In genomic region chr14:103345858-103346728, GRCm38 (mm10) we compare ENCODE assay signal across 8 mouse cellular contexts. TPM values are rescaled to one million over a fixed set of nuclear protein-coding genes. Genes with fewer than 3 reads are reported as not detected.
DNase-seq lines count a peak whose midpoint lies in the region; ATAC-seq and TF ChIP-seq lines count a peak whose summit lies in the region.

No protein-coding gene starts in this region.

- H3K36me3 ChIP-seq in kidney, postnatal 0 days (ENCODE audit: insufficient read depth, low read length) = no peaks in the 10 kb centered on the region
- no peaks in the 10 kb centered on the region for H3K36me3 ChIP-seq in liver, embryonic 13.5 days

- CTCF ChIA-PET in Patski (lab: Charles Lee) = no interaction called here

- H3K4me2 ChIP-seq in kidney, postnatal 0 days (ENCODE audit: low read length) = peak overlapping the region; percentile 89
- H3K4me2 ChIP-seq in liver, embryonic 13.5 days = peak overlapping the region; percentile 83

- in situ Hi-C loops in Patski (cut with MboI; ENCODE audit: low pct_unique_long_range_greater_than_20kb) = no loop called here

- peak overlapping the region; percentile 80; the same call in 1 of the 2 replicates for H3K27ac ChIP-seq in cortical plate, adult 2 months (ENCODE audit: insufficient read depth, low read length)
- peak overlapping the region; percentile 88 for H3K27ac ChIP-seq in kidney, postnatal 0 days
- H3K27ac ChIP-seq in liver, embryonic 13.5 days = peak overlapping the region; percentile 93

- WGBS in kidney, postnatal 0 days = under 1% methylated on average over 71 of the region's 83 CpGs
- WGBS in liver, embryonic 13.5 days (ENCODE audit: insufficient replicate concordance) = under 1% methylated on average over 59 of the region's 83 CpGs

- H3K4me1 ChIP-seq in cortical plate, adult 2 months (ENCODE audit: control insufficient read depth, insufficient read depth, low read length) = peaks cover 3% of the 10 kb centered on the region; the same call in 1 of the 2 replicates
- peaks cover 11% of the 10 kb centered on the region for H3K4me1 ChIP-seq in kidney, postnatal 0 days (replicated peaks; ENCODE audit: insufficient read depth, low read length)
- H3K4me1 ChIP-seq in liver, embryonic 13.5 days (replicated peaks) = peaks cover 76% of the 10 kb centered on the region

- peak overlapping the region; percentile 82 for H3K4me3 ChIP-seq in cortical plate, adult 2 months (ENCODE audit: insufficient read depth, low read length)
- H3K4me3 ChIP-seq in kidney, postnatal 0 days (replicated peaks; ENCODE audit: low read depth, low read length) = peak overlapping the region; percentile 87
- H3K4me3 ChIP-seq in liver, embryonic 13.5 days (replicated peaks) = peak overlapping the region; percentile 77

- POLR2A ChIA-PET in Patski (lab: Charles Lee) = no interaction called here

- TF ChIP-seq POLR2A in cortical plate, adult 2 months (IDR thresholded peaks at IDR 0.05; ENCODE audit: extremely low read depth, insufficient read depth, low read length) = 0 out of 2 replicates have a peak, but pooled peaks have one; percentile 9

- H3K27me3 ChIP-seq in Patski = no peaks in the 10 kb centered on the region
- no peaks in the 10 kb centered on the region for H3K27me3 ChIP-seq in kidney, postnatal 0 days (ENCODE audit: insufficient read depth, low read length)
- no peaks in the 10 kb centered on the region for H3K27me3 ChIP-seq in liver, embryonic 13.5 days

- DNase-seq in A20 (ENCODE audit: low read depth, low spot score) (peak; percentile 89), Patski (ENCODE audit: low read depth, low spot score) (no peak)
- peak; percentile 60 for DNase-seq in kidney, postnatal 0 days (ENCODE audit: low spot score)
- DNase-seq in liver, embryonic 13.5 days = peak; percentile 58
- DNase-seq in natural killer cell, adult 2 months (ENCODE audit: low spot score in 2 of 2) = peak; percentile 39 to 67
- DNase-seq in thymus, postnatal 10 days (ENCODE audit: low spot score in 2 of 2) = peak; percentile 49 to 62

- H3K9ac ChIP-seq in kidney, postnatal 0 days (ENCODE audit: low read depth, low read length) = peak overlapping the region; percentile 80
- H3K9ac ChIP-seq in liver, embryonic 13.5 days = peak overlapping the region; percentile 83

- TF ChIP-seq CTCF in Patski (IDR thresholded peaks at IDR 0.05) = no peak
- TF ChIP-seq CTCF in cortical plate, adult 2 months (IDR thresholded peaks at IDR 0.05; ENCODE audit: extremely low read depth, insufficient read depth, low read length) = no peak
- TF ChIP-seq CTCF in kidney, postnatal 0 days (IDR thresholded peaks at IDR 0.05; ENCODE audit: low read depth) = peak; percentile 24; the same call in 1 of the 2 replicates

- H3K9me3 ChIP-seq in kidney, postnatal 0 days (replicated peaks; ENCODE audit: low read length) = no peaks in the 10 kb centered on the region
- no peaks in the 10 kb centered on the region for H3K9me3 ChIP-seq in liver, embryonic 13.5 days (replicated peaks)

- peak; percentile 40 for ATAC-seq in Patski
- peak; percentile 13 for ATAC-seq in granulocyte monocyte progenitor cell, adult 5-6 weeks (replicated peaks; ENCODE audit: poor library complexity, severe bottlenecking)
- peak; percentile 71 for ATAC-seq in kidney, postnatal 0 days (replicated peaks; ENCODE audit: low FRiP score, low read depth)
- peak; percentile 33 for ATAC-seq in liver, embryonic 13.5 days (ENCODE audit: low read depth)

RNA-seq across cellular contexts. Expression of gene Mycbp2, which starts 0.5 kb away (rescaled TPM):
- polyA plus RNA-seq in Patski (2021) = 29.0 TPM
- polyA plus RNA-seq in cortical plate, adult 2 months (2012; rRNA removed) = 129 and 135 TPM in 2 replicates
- total RNA-seq in granulocyte monocyte progenitor cell, adult 5-6 weeks (2014; fragmentation: Nextera tagmentation) = 65.3 and 70.9 TPM in 2 replicates
- total RNA-seq in granulocyte monocyte progenitor cell, adult 5-6 weeks (2017) = 51.7 and 54.5 TPM in 2 replicates
- 18.8 and 19.2 TPM in 2 replicates for polyA plus RNA-seq in kidney, postnatal 0 days (2015; fragmentation: Nextera tagmentation; extraction: Ambion mirVana)
- 7.0 and 7.3 TPM in 2 replicates for polyA plus RNA-seq in liver, embryonic 13.5 days (2015; fragmentation: Nextera tagmentation; extraction: Ambion mirVana)

Comparison
In these comparisons a context has a peak if more than half of its experiments do, and no peak if none do; other contexts are left out.
1. ATAC-seq: peak in every context shown above with its lines; median percentile 71 in kidney, postnatal 0 days; 40 in Patski; 33 in liver, embryonic 13.5 days; 13 in granulocyte monocyte progenitor cell, adult 5-6 weeks.